ENCODE assay signal across 9 mouse cellular contexts in genomic region chr5:107157384-107157783, GRCm38 (mm10).
A peak's percentile ranks its signal among the peaks of the same experiment; 100 is the strongest.
DNase-seq lines count a peak whose midpoint lies in the region; ATAC-seq lines count a peak whose summit lies in the region.
"Had no signal": no experiment of that assay in that cellular context is flagged by ENCODE, and none has a peak within 500 bp of the region (broad histone marks: within the 10 kb centered on the region; RNA-seq: fewer than 3 reads in every experiment).

No protein-coding gene starts in this region.

- no peaks in the 10 kb centered on the region for H3K36me3 ChIP-seq in neural tube, embryonic 12.5 days
- no peaks in the 10 kb centered on the region for H3K36me3 ChIP-seq in stomach, embryonic 16.5 days (ENCODE audit: control insufficient read depth, insufficient read depth, low read length)

- DNase-seq in neural tube, embryonic 10.5 days (ENCODE audit: extremely low spot score, low spot score), result no peak
- peak; percentile 32 to 61 for DNase-seq in kidney, adult 8-10 months
- DNase-seq in thymus, postnatal 36 days, result no peak
- no peak for DNase-seq in right cerebral cortex, adult 2 months (ENCODE audit: low spot score in 2 of 2)

- H3K4me3 ChIP-seq in neural tube, embryonic 12.5 days, result no peak overlapping the region
- H3K4me3 ChIP-seq in brown adipose tissue, adult 24 weeks (ENCODE audit: insufficient read depth, low read depth, low read length), result no peak overlapping the region
- H3K4me3 ChIP-seq in stomach, embryonic 16.5 days (replicated peaks; ENCODE audit: low read length), result no peak overlapping the region
- H3K4me3 ChIP-seq: myocyte had no signal

- no peaks in the 10 kb centered on the region for H3K9me3 ChIP-seq in neural tube, embryonic 12.5 days
- no peaks in the 10 kb centered on the region for H3K9me3 ChIP-seq in stomach, embryonic 16.5 days (replicated peaks; ENCODE audit: control insufficient read depth, low read length)

- H3K4me1 ChIP-seq in neural tube, embryonic 12.5 days, result peaks cover 5% of the 10 kb centered on the region
- H3K4me1 ChIP-seq in brown adipose tissue, adult 24 weeks (ENCODE audit: control insufficient read depth, insufficient read depth, insufficient read length, low read length), result peaks cover 45% of the 10 kb centered on the region
- peaks cover 17% of the 10 kb centered on the region for H3K4me1 ChIP-seq in stomach, embryonic 16.5 days (ENCODE audit: control insufficient read depth, insufficient read depth, low read length)

- WGBS in neural tube, embryonic 12.5 days, result 44% methylated on average over 9 of the region's 9 CpGs
- WGBS in stomach, embryonic 16.5 days, result 41% methylated on average over 9 of the region's 9 CpGs

- 0 out of 2 replicates have a peak, but pooled peaks have one; percentile 9 for ATAC-seq in neural tube, embryonic 12.5 days (ENCODE audit: low FRiP score, low read depth)
- ATAC-seq in stomach, embryonic 16.5 days (ENCODE audit: insufficient read depth, low FRiP score), result no peak

- H3K27me3 ChIP-seq in neural tube, embryonic 12.5 days (replicated peaks), result no peaks in the 10 kb centered on the region
- no peaks in the 10 kb centered on the region for H3K27me3 ChIP-seq in stomach, embryonic 16.5 days (ENCODE audit: control insufficient read depth, insufficient read depth, low read length)

- no peak overlapping the region for H3K4me2 ChIP-seq in neural tube, embryonic 12.5 days (replicated peaks)
- no peak overlapping the region for H3K4me2 ChIP-seq in stomach, embryonic 16.5 days (ENCODE audit: low read depth, low read length)
- H3K4me2 ChIP-seq: liver, embryonic 11.5 days had no signal

- H3K27ac ChIP-seq in neural tube, embryonic 12.5 days, result no peak overlapping the region
- H3K27ac ChIP-seq in brown adipose tissue, adult 24 weeks (replicated peaks; ENCODE audit: low read depth, low read length), result peak overlapping the region; percentile 15; the same call in 1 of the 2 replicates
- H3K27ac ChIP-seq in stomach, embryonic 16.5 days (ENCODE audit: low read length), result peak overlapping the region; percentile 5; the same call in 1 of the 2 replicates

- H3K9ac ChIP-seq in neural tube, embryonic 12.5 days, result no peak overlapping the region
- no peak overlapping the region for H3K9ac ChIP-seq in stomach, embryonic 16.5 days (ENCODE audit: low read length)

Comparison
In these comparisons a context has a peak if more than half of its experiments do, and no peak if none do; other contexts are left out.
1. DNase-seq: peak in kidney, adult 8-10 months (2 of 2); none in neural tube, embryonic 10.5 days (single experiment), thymus, postnatal 36 days (0 of 2) and right cerebral cortex, adult 2 months (0 of 2).